Mouse (Mus musculus) cerebellum, postnatal 10 days (tissue): Measurements from ENCODE around the gene Hopx.
"Not testable (repeated sequence)": the region's sequence is repeated elsewhere in the genome, so short reads cannot be mapped to it uniquely, and the experiment has no call there.

ENCODE experiments used
- DNase-seq, 2 experiments: peaks; one replicate each; pipeline ENCODE4 v3.0.0; 2021; ENCODE audit warnings: mixed read lengths in 2 of 2

Gene Hopx

DNA sequence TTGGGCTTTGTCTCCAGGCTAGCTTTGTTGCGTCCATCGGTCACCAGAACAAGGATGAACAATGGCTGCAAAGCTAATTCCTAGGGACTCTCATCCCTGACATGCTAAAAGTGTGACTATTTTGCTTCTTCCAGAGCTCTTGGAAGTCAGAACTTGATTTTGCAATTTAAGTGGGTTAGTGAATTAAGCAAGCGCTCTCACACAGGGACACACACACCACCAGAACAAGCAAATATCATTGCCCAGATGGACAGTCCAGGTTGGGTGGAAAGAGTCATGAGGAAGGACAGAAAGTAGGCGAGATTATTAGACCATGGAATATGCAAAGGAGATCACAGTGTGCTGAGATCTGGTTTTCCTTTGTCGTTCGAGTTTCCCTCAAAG lies 14.9 kb downstream of the Hopx start:
- DNase-seq: no peak

DNA sequence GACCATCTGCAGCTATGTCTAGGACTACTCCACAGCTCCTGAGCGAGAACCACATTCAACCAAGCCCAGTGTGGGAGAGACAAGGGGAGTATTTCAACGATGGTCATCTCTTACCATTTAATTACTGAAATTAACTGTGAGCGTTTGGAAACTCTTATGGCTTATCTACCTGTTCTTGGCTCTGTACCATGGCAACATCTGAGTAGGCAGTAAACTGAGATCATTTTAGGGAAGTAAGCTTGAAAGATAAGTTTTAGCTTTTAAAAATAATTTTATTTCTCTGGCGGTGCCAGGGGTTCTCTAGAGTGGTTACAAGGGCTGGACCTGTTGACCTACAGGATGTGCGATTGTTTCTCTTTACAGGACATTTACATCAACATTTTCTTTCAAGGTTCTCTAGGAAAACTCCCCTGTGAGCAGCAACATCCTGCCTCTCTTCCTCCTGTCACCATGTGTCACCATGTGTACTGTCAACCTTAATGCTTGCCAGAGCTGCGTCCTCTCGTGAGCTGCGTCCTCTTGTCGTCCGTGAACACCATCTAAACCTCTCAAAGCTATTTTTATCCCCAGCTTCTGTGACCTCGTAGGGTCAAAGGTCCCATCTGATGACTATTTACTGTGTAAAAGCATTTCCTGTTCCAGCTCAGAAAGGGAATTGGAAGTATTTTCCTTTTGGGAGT lies 15.5 kb downstream of the Hopx start:
- DNase-seq: no peak

DNA sequence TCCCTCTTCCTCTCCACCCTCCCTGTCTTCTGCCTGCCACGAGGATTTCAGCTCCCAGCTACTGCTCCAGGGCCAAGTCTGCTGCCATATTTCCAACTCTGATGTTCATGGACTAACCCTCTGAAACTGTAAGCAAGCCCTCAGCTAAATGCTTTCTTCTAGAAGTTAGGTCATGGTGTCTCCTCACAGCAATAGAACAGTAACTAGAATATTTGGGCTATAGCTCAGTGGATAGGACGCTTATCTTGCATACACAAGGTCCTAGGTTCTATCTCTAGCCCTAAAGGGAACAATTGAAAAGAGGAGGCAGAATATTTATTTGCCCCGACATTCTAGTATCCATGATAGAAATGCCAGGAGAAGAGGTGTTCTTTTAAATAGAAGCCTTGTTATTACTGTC lies 16.0 kb downstream of the Hopx start:
- DNase-seq: no peak

DNA sequence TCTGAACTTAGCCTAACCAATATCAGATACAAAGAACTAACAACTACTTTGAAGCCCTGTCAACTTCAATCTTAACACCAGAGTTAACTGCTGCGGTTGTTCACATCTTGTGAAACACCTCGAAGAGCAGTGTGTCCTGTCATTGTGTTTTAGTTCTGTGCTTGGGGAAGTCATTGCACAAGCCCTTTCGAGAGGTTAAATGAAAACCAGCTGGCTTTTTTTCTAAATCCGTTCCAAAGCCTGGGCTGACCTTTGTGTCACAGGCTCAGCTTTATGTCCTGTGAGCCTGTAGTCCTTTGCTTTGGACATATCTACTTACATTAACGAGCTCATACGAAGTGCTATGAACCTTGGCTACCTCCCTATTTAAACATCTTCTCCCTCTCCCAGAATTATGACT lies 17.2 kb downstream of the Hopx start:
- DNase-seq: no peak

DNA sequence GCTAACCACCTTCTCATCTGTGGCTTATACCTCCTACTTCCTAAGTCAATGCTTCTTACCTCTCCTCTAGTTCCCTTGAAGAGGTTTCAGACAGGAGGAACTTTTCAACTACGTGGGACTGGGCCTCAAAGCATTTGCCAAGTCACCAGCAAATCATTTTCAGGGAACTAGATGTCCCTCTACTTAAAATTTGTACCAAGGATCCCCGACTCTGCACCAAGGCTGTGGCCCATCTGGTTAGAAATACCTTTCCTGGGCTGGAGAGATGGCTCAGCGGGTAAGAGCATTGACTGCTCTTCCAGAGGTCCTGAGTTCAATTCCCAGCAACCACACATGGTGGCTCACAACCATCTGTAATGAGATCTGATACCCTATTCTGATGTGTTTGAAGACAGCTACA lies 18.7 kb downstream of the Hopx start:
- not testable (repeated sequence) for DNase-seq

DNA sequence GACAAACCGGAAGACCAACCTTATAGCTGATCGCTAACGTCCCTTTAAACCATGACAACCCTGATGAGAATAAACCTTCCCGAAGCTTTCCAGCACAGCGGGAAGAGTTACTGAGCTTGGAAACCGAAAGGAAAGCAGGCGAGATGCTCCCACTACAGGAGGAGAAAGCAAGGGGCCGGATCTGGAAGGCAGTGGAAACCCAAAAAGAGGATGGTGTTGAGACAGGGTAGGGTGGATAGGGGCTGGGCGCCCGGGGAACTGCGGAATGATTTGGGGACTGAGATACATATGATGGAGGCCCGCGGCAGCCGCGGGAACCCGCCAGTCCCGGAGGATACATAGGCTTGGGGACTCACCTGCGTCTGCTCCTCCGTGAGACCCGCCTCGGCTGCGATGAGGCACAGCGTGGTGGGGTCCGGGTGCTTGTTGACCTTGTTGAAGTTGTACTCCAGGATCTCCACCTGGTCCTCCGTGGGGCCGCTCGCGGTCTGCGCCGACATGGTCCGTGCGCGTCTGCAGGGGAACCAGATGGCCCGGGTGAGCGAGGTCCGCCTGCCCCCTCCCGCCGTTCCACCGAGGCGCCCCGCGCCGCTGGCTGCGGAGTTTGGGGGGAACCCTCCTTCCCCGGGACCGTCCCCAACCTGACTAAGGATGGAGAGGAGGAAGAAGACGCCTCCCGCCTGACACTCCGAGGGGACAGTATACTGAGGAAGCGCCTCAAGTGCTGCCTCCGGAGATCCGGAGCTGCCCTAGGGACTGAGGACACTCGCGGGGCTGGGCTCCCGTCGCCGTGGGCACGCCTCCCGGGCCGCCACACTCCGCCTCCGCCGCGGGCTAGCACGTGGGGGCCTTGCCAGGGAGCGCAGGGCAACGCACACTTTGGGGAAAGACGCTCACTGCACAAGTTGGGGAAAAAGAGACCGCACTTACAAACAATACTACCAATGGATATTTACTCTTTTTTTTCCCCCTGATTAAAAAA lies 20.1 kb downstream of the Hopx start:
- DNase-seq: peak; percentile 67 to 76

DNA sequence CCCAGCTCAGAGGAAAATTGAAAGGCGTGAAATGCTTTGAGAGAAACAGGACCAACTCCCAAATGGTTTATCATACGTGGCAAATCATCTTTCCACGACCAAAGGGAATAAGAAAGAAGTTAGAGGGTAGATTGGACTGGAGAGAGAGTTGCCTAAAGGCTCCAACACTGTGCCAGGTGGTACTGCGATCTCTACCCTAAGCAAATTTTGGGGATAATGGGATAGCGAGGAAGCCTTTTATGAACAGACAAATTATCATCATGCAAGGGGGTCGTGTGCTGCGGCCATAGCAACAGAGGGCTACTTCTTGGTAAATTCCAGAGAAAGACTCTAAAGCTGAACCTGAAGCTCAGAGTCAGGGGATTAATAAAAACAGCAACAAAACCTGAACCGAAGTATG lies 21.0 kb downstream of the Hopx start:
- no peak for DNase-seq

DNA sequence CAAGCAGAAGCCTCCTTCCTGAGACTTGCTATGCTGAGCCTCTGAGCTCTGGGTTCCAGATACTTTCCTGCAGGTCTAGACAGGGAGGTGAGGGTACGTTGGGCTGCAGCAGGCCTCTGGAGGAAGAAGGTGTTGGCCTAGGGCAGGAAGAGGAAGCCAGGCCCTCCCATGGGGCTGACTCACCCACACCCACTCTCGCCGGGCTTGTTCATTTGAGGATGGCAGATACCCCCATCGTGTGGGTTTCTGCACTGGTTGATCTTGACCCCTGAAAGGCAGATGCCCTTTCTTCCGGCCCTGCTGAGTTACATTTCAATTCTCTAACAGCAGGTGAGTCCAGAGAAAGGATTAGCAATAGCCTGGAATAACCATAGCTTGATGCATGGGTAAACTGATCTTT lies 22.4 kb downstream of the Hopx start:
- DNase-seq: no peak

DNA sequence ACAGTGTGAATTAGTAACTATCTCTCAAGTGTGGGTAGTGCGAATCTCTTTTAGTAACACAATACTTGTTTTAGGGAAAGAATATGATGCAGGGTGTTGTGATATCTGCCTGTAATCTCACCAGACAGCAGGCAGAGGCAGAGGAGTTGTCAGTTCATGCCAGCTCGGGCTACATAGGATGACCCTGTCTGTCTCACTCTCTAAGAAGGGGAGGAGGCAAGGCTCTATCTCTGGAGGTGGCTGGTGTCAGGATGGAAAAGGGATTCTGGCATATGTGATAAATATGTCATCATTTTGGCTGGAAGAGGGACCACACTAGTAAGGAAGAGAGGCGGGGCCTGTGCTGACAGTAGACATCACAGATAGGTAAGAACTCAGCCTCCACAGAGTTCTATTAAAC lies 23.0 kb downstream of the Hopx start:
- no peak for DNase-seq

DNA sequence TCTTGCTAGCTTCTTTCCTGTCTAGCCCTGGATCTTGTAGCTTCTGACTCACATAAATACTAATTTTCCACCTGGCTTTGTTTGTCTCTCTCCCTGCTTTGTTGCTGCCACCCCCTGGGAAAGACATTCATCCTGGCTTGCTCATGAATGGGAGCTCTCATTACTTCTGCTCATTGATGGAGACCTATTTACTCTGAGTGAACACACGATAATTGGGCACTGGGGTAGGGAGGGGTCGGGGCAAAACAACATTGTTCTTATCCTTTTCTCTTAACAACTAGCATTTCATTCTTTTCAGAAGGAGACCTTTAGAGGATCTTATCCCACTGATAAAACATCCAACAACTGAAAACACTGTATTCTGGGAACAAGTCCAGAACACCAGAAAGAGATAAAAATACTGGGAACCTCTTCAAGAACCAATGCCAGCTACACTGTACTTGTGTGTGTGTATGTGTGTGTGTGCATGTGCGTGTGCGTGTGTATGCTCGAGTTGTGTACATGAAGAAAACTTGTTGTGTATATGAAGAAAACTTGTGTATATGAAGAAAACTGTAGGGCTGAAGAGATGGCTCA lies 24.3 kb downstream of the Hopx start:
- no peak for DNase-seq

DNA sequence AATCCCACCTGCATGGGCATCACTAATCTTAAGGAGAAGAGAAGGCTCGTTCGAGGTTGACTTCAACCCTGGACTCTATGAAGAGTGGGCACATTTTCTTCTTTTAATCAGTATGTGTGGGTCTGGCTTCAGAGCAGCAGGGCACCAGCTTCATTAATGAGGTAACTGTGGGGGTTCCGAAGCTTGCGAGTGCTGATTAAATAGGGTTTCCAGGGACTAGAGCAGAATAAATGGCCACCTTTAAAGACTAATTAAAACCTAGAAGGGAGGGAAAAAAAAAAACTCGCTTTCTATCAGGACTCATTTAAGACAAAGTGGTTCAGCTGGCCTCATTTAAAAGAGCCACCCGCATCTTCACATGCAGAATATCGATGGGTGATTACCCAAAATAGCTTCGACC lies 25.0 kb downstream of the Hopx start:
- no peak for DNase-seq

DNA sequence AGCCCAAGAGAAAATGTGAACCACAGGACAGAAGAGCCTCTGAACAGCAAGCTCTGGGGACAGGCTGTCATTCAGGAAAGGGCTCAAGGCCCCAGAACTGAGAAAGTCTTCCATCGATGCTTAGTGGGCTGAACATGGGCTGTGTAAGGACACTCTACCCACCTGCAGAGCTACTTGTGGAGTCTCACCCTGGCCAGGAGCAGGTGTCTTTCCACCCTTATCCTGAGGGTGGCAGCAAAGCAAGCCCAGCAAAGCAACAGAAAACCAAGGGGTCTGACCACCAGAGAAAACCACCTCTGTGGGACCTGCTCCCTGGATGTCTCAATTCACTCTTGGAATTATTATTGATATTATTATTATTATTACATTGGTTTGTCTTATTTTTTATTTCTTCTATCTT lies 25.6 kb downstream of the Hopx start:
- peak; percentile 77 to 80 for DNase-seq

DNA sequence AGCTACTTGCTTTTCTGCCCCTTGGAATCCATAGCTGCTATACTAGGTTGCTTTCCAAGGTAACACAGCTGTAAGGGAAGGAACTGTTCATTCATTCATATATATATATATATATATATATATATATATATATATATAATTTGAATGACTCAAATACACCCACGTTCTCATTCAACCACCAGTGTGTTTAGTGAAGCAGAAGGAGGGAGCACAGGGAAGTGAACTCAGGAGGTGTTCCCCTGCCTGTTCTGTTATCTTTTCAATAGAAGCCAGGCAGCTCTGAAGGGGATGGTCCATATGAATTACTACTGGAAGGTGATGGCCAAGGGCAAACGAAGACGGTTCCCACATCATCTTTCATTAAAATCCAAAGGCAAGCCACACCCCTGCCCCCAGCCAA lies 27.8 kb downstream of the Hopx start:
- DNase-seq: no peak

DNA sequence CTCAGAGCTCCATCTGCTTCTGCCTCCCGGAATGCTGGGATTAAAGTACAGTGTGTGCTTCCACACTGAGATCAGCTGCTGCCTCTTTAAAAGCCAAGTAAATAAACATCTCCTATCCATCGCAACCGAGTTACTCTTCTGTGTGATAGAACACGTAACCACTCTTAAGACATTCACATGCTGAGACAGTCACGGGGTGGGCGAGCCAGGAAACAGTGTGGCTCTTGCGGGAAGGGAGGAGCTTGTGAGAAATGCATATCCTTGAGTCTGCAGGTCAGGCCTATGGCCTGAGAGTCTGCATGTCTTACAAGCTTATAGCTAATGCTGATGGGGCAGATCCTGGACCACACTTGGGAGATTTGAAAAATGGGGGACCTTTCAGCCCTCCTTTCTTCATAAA lies 28.4 kb downstream of the Hopx start:
- DNase-seq: no peak

DNA sequence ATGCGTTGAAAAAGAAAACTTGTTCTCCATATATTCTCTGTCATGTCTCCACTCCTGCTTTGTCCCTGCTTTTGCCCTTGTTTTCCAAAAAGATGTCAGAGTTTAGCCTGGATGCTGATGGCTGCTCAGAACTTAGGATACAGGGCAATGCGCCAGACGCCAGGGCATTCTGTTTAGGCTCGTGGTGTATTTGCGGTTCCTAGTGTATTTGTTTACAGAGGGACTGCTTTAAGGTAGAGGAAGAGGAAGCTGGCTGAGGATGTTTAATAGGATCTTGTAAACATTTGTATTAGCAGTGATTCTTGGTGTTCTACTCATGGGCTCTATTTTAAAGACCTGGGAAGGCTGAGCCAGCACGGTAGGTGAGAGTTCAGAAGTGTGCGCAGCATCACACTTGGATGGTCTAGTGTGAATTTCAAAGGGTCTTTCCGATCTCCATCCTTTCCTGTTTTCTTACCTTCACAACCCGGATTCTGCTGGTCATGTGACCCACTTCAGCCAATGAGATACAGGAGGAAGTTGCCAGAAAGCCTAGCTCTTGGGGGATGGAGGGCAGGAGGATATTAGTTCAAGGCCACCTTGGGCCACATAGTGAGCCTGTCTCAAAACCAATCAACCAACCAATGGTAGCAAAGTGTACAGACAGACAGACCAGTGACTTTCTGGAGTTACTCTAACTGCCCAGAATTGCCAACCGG lies 29.0 kb downstream of the Hopx start:
- DNase-seq: no peak

DNA sequence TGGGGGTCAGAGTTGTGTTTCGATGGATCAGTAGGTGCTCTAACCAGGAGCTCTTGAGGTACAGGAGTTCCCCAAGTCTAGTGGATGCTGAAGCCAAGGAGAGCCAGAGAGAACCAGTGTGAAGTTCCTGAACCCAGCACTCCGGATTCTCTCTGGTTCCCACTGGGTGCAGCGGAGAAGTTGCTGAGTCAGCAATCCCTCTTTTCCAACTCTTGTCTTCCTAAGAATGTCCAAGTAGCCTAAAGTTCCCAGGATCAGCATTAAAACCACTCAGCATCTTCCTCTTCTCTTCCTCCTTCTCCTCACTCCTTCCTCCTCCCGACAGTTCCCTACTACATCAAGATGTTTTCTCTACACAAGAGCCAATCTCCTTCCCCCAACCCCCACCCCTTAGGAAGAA lies 30.5 kb downstream of the Hopx start:
- DNase-seq: no peak

DNA sequence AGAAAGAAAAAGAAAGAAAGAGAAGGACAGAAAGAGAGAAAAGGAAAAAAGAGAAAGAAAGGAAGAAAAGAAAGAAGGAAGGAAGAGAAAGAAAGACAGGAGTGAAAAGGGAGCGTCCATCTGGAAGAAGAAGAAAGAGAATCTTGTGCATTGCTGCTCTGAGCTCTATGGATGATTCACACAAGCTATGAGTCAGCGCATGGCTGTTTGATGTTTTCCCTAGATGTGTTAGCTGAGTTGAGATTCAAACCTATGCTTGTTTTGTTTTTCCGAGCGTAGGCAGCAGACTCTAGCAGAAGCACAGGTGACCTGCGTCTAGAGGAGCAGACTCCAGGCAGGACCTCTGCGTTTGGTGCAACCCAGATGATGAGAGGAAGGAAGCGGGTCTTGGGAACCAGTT lies 32.2 kb downstream of the Hopx start:
- no peak for DNase-seq

DNA sequence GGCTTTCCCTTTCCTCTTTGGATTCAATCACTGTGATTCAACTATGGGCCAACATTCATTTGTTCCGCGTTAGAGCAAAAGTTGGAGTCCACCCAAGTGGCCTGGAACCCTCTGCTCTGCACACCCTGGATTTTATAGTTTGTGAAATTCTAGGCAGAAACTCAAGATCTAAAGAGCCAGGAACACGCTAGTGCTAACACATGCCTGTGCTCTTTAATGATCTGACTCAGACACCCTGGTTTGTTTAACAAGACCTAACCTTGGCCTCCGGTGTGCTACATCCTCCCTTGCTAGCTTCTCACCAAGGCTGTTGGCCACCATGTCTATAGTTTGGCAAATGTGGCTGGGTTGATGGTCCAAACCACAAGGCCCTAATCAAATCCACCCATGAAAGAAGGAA lies 34.2 kb downstream of the Hopx start:
- DNase-seq: peak in 1 of 2 experiments; percentile 27

DNA sequence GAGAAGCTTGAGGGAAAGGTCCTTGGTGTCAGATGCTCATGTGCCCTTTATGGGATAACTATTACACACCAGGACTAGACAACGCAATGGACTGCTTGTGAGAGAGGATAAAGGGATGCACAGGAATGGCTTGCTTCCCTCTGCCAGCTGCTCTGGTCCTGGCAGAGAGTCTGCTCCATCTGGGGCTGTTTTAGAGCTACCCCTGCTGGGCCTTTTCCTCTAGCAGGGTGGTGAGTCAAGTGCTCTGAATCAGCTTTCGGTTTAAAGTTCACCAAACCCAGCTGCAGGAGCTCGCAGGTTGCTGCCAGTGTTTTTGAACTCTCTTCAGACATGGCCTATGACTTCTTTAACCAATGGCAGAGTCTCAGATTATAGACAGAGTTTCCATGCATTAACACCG lies 39.0 kb downstream of the Hopx start:
- DNase-seq: peak; percentile 42 to 54

DNA sequence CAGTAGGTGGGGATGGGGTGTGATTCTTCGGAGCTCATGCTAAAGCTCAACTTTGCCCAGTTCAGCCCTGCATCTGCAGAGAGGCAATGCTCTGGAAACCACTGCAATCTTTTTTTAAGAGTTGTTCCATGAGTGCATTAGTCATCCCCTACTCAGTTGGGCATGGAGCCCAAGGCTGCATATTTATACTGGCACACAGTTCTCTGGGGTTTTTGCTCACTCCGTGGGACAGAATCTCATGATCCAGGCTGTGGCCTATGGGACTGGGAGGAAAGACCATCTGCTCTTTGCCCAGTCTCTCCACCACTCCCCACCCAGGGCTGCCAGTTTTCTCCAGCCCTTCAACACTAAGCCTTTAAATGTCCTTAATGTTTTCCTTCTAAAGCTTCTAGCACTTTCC lies 40.0 kb downstream of the Hopx start:
- no peak for DNase-seq

DNA sequence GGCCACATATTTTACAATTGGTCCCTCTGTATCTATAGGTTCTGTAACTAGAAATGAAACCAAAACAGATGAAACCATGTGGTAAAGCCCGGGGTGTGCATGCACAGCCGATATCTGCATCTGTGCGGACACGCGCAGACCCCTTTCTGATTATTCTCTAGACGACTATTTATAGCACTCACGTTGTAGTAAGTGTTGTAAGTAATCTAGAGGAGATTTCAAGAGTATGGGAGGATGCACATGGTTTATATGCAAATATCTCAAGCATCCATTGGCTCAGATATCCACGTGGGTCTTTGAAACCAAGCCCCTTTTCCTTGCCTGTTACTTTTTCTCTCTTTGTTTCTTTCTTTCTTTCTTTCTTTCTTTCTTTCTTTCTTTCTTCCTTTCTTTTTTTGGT lies 41.1 kb downstream of the Hopx start:
- no peak for DNase-seq

DNA sequence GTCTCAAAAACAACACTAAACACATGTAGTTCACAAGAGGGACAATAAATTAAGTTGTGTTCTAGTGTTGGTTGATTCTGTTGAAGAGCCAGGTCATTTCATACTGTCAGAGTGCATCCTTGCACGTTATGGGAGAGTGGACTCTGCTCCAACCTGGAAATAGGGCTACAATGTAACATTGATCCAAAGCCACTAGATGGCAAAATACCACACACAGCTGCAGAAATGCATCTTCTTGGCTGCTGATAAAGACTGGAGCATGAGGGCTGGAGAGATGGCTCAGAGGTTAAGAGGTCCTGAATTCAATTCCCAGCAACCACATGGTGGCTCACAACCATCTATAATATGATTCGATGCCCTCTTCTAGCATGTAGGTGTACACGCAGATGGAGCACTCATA lies 43.3 kb downstream of the Hopx start:
- peak; percentile 33 to 46 for DNase-seq

DNA sequence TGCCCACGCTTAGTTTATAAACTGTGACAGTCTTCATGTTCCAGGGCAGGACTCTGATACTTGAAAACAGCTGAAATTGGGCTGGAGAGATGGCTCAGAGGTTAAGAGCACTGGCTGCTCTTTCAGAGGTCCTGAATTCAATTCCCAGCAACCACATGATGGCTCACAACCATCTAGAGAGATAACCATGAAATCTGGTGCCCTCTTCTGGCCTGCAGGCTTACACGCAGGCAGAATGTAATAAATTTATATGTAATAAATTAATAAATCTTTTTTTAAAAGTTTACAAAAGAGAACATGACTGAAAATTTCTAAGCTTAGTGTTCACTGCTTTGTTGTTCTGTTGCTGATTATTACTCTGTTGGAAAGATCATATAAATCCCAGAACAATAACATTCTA lies 43.9 kb downstream of the Hopx start:
- DNase-seq: no peak
